Mouse (Mus musculus) spleen, postnatal 36 days (tissue): ENCODE measurements around the gene Lrrc7.

Experiments
- DNase-seq, 2 experiments: peaks; one replicate each; pipeline ENCODE4 v3.0.0; 2022; ENCODE audit warnings: low spot score in 2 of 2, mixed read lengths in 1 of 2

Lrrc7 gene

GRCm38 (mm10) chr3:158365801-158366200 lies 196.2 kb downstream of the Lrrc7 start:
- DNase-seq, result no peak

DNA sequence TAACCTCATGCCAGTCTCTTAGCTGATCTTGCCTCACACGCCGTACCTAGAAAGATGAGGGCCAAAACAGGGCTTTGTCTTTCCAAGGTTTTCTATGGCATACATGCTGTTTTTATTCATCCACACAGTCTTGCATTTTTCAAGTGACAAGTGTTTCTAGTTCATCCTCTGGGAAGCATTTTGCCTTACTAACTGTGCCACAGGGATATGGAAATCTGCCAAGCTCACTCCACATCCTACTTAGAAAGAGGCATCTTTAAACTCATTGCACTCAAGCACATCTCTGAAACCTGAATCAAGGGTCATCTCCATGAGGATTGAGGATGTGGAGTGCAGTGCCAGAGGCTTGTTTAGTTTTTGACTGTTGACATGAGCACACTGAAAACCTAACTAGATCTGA lies 199.9 kb downstream of the Lrrc7 start:
- DNase-seq, result no peak

GRCm38 (mm10) chr3:158356706-158357105 lies 205.3 kb downstream of the Lrrc7 start:
- DNase-seq, result no peak

DNA sequence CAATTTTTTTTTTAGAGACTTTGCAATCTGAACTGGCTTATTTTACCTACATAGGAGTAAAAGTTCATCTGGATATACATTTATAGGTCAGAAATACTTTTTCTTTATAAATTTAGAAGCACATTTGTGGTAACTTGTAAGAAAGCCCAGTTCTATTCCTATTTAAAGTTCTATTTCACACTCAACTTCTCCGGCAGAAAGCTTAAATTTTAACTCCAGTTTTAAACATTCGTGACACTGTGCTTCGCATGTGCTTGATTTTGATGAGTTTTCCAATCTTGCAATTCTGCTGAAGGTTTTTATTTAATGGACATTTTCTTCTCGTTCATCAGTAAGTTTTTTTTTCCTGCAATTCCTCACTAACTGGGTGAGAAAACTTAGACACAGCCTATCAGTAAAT lies 205.8 kb downstream of the Lrrc7 start:
- DNase-seq, result no peak

DNA sequence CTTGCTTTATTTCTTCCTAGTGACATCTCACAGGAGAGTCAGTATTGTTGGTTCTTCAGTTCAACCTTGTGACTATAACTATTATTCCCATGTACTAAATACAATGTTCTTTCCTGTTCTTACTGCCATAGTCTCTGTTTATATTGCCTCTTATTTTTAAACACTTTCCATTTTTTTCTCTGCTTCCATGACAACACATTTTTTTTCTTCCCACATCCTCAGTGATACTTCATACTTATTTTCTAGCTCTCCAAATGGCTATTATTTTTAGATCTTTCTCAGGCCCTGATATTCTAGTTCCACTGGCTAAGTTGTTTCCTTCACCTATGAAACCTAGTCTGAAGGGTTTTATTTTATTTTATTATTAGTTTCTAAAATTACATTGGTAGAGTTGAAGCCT lies 221.2 kb downstream of the Lrrc7 start:
- DNase-seq, result no peak

- no peak for DNase-seq
These were observed 231.9 kb downstream of the Lrrc7 start for GRCm38 (mm10) chr3:158330085-158330484.

DNA sequence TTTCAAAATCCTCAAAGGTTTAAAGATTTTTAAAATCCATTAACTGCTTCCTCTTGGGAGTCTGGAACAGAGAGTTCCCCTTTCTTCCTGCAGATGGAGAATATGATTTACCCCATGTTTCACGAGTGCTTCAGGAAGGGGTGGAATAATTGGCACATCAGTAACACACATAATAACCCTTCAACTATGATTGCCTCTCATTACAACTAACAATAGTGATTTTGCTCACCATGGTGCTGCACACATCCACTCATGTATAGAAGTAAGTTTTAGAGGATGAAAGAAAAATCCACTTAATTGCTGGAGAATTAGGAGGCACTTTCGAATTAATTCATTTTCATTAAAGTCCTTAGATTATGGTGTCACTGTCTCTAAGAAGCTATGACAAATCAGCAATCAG lies 251.6 kb downstream of the Lrrc7 start:
- DNase-seq, result no peak

DNA sequence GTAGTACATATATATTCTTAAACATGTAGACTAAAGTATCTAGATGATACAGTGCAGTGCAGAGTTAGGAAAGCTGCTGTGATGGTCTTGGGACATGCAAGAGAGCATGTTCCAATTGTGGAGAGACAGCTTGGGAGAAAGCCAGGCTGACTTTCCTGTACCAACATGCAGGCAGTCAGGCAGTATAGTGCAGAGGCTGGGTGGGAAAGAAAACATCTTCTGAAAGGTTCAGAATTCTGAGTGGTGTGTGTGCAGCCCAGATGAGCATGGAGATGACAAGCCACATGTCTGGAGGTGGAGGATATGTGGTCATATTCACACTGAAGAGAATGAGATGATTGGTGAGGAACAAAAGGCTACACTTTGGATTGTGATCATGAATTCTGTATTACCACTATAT lies 254.6 kb downstream of the Lrrc7 start:
- DNase-seq, result no peak

GRCm38 (mm10) chr3:158298732-158299131 lies 263.3 kb downstream of the Lrrc7 start:
- DNase-seq, result no peak

DNA sequence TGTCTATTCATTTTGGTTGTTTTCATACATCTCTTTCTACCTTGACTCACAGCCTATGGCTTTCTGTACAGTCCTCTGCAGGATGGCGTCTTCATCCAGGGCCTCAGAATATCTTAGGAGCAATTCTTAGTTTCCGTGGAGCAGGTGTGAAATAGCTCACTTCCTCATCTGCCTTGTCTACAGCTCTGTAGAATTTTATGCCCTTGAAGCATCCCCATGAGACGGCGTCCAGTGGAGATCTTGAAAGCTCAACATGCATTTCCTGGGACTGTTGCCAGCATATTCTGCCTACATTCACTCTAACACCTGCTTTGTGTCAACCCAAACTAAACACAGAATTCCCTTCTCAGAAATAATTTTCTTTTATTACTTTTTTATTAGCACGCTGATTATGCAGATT lies 267.0 kb downstream of the Lrrc7 start:
- DNase-seq, result no peak

GRCm38 (mm10) chr3:158284431-158284830 lies 277.6 kb downstream of the Lrrc7 start:
- no peak for DNase-seq

DNA sequence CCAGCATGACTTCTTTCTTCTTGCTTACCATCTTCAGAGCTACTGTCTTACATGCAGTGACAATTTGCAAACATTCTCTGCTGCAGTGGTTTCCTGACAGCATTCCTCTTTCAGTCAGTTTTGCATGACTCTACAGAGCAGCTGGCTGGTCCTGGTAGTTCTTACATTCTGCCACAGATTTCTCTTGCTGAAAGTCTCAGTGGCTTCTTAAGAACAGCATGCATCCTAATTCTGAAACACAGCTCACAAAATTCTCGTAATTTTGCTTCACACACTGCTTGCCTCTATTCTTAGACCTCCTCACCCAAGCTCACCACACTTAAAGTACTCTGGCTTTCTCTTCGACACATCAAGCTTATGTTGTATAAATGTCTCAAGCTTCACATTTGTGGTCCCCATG lies 283.4 kb downstream of the Lrrc7 start:
- DNase-seq, result no peak

DNA sequence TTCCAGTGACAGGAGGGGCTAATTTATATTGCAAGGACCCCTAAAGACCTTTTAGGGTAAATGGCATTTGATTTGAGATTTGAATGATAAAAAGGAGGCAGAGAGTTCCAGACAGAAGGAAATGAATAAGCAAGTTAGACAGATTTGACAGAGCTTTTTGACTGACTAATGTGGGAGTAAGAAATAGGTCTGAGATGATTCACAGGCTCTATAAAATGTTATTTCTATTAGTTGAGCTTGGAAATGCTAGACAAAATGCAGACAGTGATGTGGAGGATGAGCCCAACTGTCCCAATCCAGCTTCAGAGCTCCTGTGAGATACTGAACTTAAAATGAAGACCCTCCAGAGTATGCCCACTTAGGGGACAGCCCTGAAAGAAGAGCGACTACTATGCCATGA lies 289.3 kb downstream of the Lrrc7 start:
- DNase-seq, result no peak

GRCm38 (mm10) chr3:158270887-158271286 lies 291.1 kb downstream of the Lrrc7 start:
- DNase-seq, result no peak

DNA sequence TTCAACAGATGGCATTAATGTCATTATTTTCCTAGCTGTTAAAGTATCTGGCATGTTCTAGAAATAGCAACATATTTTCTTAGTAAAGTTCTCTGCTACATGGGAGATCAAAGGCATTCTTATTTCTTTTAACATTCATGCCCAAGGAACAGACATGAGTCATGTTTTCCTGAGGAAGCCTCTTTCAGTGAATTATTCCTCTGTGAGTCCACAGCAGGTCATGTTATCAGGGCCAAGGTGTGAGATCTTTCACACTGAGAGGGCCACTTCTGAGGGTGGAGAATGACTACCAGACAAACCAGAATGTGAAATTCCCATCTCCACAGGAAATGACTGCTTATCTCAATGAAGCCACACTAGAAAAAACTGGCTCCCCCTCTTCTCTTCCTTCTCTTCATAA lies 309.4 kb downstream of the Lrrc7 start:
- DNase-seq, result no peak

DNA sequence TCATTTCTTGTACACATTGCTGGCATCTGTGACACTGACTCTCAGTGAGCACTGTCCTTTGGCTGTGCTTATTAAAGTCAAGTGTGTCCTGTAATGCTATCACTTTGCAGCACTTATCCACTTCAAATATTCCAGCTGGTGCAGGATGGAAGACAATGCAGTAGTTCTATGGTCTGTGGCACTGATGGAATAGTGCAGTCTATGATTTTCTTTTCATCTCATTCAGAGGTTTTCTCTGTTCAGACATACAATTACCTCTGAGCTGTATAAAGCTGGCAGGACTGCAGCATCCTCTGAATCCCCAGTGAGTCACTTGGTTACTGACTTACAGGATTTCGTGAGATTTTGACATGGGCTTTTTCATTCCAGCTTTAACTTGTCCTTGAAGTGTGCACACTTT lies 314.3 kb downstream of the Lrrc7 start:
- no peak for DNase-seq

GRCm38 (mm10) chr3:158210657-158211056 lies 351.4 kb downstream of the Lrrc7 start:
- no peak for DNase-seq

- DNase-seq, result no peak
These were observed 352.0 kb downstream of the Lrrc7 start for GRCm38 (mm10) chr3:158210026-158210425.

DNA sequence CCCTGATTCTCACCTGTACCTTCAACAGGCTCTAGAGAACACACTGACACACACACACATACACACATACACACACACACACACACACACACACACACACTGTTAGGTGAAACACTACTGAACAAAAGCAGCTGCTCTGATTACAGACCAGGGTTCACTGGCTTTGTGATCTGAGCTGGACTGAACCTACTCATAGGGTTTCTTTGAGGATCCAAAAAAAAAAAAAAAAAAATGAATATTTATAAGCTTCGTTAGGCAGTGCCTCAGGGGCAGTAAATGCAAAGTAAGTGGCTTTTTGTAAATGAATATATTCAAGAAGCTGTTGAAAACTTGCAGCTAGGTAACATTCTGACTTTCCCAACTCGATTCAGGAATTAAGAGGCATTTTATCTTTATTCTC lies 354.2 kb downstream of the Lrrc7 start:
- no peak for DNase-seq

DNA sequence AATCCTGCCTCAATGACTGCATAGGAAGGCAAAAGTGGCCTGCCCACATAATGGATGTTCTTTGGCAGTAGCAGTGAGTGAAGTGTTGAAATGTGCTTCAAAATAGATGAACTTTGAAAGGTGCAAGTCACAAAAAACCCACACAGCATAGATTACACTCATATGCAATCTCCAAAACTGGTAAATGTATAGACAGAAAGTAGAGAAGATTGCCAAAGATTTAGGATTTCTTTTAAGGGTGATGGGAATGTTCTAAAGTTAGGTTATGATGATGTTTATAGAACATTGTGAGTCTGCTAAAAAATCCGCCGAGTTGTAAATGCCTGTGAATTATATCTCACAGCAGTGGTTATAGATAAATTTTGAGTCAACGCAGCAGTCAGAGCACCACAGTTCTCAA lies 359.2 kb downstream of the Lrrc7 start:
- DNase-seq, result no peak

GRCm38 (mm10) chr3:158195426-158195825 lies 366.6 kb downstream of the Lrrc7 start:
- no peak for DNase-seq

DNA sequence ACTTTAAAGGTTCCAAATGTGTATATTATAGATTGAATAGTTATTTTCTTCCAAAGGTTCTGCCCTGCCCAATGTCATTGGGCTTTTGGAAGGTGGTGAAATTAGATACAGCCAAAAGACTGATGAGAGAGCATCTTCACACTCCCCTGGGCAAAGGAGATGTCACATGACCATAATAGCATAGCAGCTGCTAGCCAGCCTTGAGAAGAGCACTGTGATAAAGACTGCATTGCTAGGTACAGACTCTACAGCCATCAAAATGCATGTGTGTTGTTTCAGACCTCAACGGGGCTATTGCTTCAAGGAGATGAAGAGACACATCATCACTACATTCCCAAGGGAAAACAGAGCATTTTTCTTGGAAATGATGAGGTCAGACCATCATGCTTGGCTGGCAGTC lies 368.8 kb downstream of the Lrrc7 start:
- DNase-seq, result no peak

DNA sequence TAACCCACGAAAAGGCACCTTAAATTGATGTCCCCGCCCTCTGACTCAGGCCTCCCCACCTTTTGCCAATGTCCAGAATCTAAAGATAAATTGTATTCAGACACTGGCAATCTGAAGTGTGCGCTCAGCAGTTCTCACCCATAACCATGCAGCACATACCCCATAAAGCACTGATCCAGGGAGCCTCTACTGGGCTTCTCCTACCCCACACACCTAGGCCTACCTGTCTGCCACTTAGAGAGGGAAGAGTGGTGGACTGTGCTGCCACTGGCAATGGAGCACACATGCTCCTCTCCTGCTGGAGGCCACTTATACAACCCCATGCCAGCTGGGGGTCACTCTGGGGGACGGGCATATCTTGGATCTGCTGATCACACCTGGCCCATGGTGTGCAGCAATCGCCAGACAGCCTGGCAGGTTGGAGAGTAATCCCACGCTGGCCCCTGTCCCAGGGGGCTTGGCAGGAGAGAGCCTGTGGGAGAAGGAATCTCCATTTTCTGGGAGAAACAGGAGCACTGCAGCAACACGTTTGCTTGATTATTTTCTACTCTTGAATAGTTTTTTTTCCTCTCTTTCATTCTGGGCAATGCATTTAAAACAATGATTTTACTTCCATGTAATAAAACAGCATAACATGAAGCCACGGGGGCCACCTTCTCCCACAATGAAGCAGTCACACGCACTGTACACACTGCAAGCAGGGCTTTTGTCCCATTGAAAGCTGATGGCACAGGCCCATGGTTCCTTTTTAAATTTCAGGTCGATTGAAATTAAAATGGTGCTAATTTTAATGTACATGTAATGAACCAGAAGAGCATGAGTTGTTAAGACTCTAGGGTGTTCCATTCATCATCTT lies 386.9 kb downstream of the Lrrc7 start:
- no peak for DNase-seq

DNA sequence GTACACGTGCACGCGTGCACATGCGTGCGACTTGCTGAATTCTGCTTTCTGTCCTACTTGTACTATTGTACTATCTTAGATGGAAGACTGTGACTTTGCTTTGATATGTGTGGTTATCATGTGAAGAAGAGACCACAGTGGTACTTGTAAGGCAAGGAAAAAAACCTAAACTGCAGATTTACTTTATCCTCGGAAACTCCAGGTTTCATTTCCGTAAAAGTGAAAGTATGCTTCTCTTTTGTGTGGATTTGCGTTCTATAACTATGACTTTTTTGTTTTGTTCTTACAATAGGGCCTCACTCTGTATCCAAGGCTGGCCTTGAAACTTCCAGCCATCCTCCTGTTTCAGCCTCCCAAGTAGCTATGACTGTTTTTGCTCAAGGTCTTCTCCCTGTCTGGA lies 392.8 kb downstream of the Lrrc7 start:
- no peak for DNase-seq
